Comparison of ENCODE assay signal across 7 mouse cellular contexts in genomic region chr9:108560227-108560841, GRCm38 (mm10). TPM values are rescaled to one million over a fixed set of nuclear protein-coding genes. Genes with fewer than 3 reads are reported as not detected.
DNase-seq lines count a peak whose midpoint lies in the region; ATAC-seq lines count a peak whose summit lies in the region.

Gene Impdh2 (plus strand): TSS chr9:108560286.

- peaks cover 46% of the 10 kb centered on the region for H3K36me3 ChIP-seq in intestine, embryonic 15.5 days
- H3K36me3 ChIP-seq in midbrain, embryonic 10.5 days = peaks cover 86% of the 10 kb centered on the region

- H3K4me3 ChIP-seq in intestine, embryonic 15.5 days (replicated peaks) = peak within 1 kb of the TSS; percentile 56
- H3K4me3 ChIP-seq in midbrain, embryonic 10.5 days = peak within 1 kb of the TSS; percentile 73

- H3K27ac ChIP-seq in intestine, embryonic 15.5 days = peak within 1 kb of the TSS; percentile 70
- H3K27ac ChIP-seq in midbrain, embryonic 10.5 days (replicated peaks) = peak within 1 kb of the TSS; percentile 87

- DNase-seq in adrenal gland, adult 2 months = peak; percentile 96
- DNase-seq in embryo, embryonic 11.5 days (ENCODE audit: low read depth, low spot score) = peak; percentile 99
- DNase-seq in gastrocnemius, postnatal 36 days = peak; percentile 92 to 95
- peak; percentile 93 to 96 for DNase-seq in left cerebral cortex, postnatal 25 days (ENCODE audit: low spot score in 2 of 2)
- DNase-seq in midbrain, embryonic 10.5 days (ENCODE audit: low spot score) = peak; percentile 96
- DNase-seq in right cerebral cortex, postnatal 4 days = peak; percentile 88

- peak; percentile 99 for ATAC-seq in intestine, embryonic 15.5 days

- H3K9ac ChIP-seq in intestine, embryonic 15.5 days = peak within 1 kb of the TSS; percentile 72

- H3K9me3 ChIP-seq in intestine, embryonic 15.5 days = no peaks in the 10 kb centered on the region
- H3K9me3 ChIP-seq in midbrain, embryonic 10.5 days (replicated peaks) = no peaks in the 10 kb centered on the region

- peaks cover 15% of the 10 kb centered on the region for H3K4me1 ChIP-seq in intestine, embryonic 15.5 days (replicated peaks)
- H3K4me1 ChIP-seq in midbrain, embryonic 10.5 days = peaks cover 21% of the 10 kb centered on the region

- under 1% methylated on average over 53 of the region's 53 CpGs for WGBS in intestine, embryonic 15.5 days
- under 1% methylated on average over 53 of the region's 53 CpGs for WGBS in midbrain, embryonic 10.5 days

- H3K4me2 ChIP-seq in intestine, embryonic 15.5 days (replicated peaks) = peak within 1 kb of the TSS; percentile 66

- intact Hi-C loops in gastrocnemius, postnatal 36 days (cut with DNase I) = no loop called here
- intact Hi-C loops in left cerebral cortex, postnatal 25 days (cut with DNase I) = no loop called here

- H3K27me3 ChIP-seq in intestine, embryonic 15.5 days (replicated peaks) = no peaks in the 10 kb centered on the region
- H3K27me3 ChIP-seq in midbrain, embryonic 10.5 days (ENCODE audit: low read depth, poor library complexity, severe bottlenecking) = no peaks in the 10 kb centered on the region

RNA-seq across cellular contexts. Expression of gene Impdh2, which starts in this region (rescaled TPM):
- 100 to 1,000 TPM in 1 of 2 experiments, 10 to 100 TPM in 1; 75.6 to 123 TPM for total RNA-seq in adrenal gland, adult 2 months (2021)
- polyA plus RNA-seq in adrenal gland, adult 2 months (2012; rRNA removed) = 93.8 and 121 TPM in 2 replicates
- 10 to 100 TPM; 47.6 to 58.0 TPM for total RNA-seq in gastrocnemius, postnatal 36 days (2021)
- polyA plus RNA-seq in intestine, embryonic 15.5 days (2015; fragmentation: Nextera tagmentation; extraction: Ambion mirVana) = 173 and 179 TPM in 2 replicates
- total RNA-seq in left cerebral cortex, postnatal 25 days (2021) = 10 to 100 TPM; 55.3 to 55.4 TPM
- polyA plus RNA-seq in midbrain, embryonic 10.5 days (2016; fragmentation: Nextera tagmentation; extraction: Ambion mirVana) = 202 and 239 TPM in 2 replicates

Comparison
In these comparisons a context has a peak if more than half of its experiments do, and no peak if none do; other contexts are left out.
1. Peak in every context shown above with its lines: DNase-seq, ATAC-seq, H3K4me3 ChIP-seq and H3K27ac ChIP-seq.